In the genomic region with DNA sequence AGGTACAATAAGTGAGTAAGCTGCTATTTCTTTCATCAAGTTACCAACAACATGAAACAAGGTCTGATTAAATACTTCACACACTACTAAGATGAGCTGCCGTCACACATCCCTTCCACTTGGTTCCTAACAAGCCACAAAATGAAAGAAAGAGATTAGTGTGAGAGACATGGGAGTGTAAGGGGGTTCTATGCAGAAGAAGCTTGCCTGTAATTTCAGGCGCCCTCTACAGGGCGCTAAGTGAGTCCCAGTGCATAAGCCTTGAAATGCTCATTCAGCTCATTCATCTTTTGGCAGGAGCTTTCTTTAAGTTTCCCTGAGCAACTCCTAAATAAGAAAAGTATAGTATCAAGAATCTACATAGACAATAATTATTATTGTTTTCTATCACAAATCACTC, we compare ENCODE assay signal across 15 mouse cellular contexts. TPM values are rescaled to one million over a fixed set of nuclear protein-coding genes. Genes with fewer than 3 reads are reported as not detected.
A peak's percentile ranks its signal among the peaks of the same experiment; 100 is the strongest.
DNase-seq lines count a peak whose midpoint lies in the region; TF ChIP-seq lines count a peak whose summit lies in the region.
"Had no signal": no experiment of that assay in that cellular context is flagged by ENCODE, and none has a peak within 500 bp of the region (broad histone marks: within the 10 kb centered on the region; RNA-seq: fewer than 3 reads in every experiment).

No protein-coding gene starts in this region.

- TF ChIP-seq EP300 in heart, adult 2 months (IDR thresholded peaks at IDR 0.05; ENCODE audit: insufficient read depth, low read depth, low read length) = no peak

- H3K9ac ChIP-seq in heart, adult 2 months (ENCODE audit: low read depth, low read length) = no peak overlapping the region
- H3K9ac ChIP-seq: embryonic facial prominence, embryonic 15.5 days; liver, embryonic 13.5 days had no signal

- no peaks in the 10 kb centered on the region for H3K27me3 ChIP-seq in heart, adult 2 months (ENCODE audit: control insufficient read depth, insufficient read depth, low read length)
- H3K27me3 ChIP-seq: embryonic facial prominence, embryonic 15.5 days; liver, embryonic 13.5 days; megakaryocyte, embryonic 14.5 days had no signal

- H3K79me2 ChIP-seq in heart, adult 2 months (replicated peaks; ENCODE audit: control insufficient read depth, insufficient read depth, low read length) = no peaks in the 10 kb centered on the region

- no peak for TF ChIP-seq POLR2A in heart, adult 2 months (IDR thresholded peaks at IDR 0.05; ENCODE audit: insufficient read depth, low read depth, low read length)

- no peaks in the 10 kb centered on the region for H3K36me3 ChIP-seq in heart, adult 2 months (ENCODE audit: control insufficient read depth, insufficient read depth, low read length)
- H3K36me3 ChIP-seq: embryonic facial prominence, embryonic 15.5 days; liver, embryonic 13.5 days had no signal

- H3K4me3 ChIP-seq in heart, adult 2 months = no peak overlapping the region
- H3K4me3 ChIP-seq: embryonic facial prominence, embryonic 15.5 days; liver, embryonic 13.5 days; megakaryocyte, embryonic 14.5 days had no signal

- H3K27ac ChIP-seq in heart, adult 2 months = no peak overlapping the region
- H3K27ac ChIP-seq: embryonic facial prominence, embryonic 15.5 days; liver, embryonic 13.5 days had no signal

- peak; percentile 29 for TF ChIP-seq CTCF in heart, adult 2 months (IDR thresholded peaks at IDR 0.05)

- intact Hi-C loops in heart, adult 2 months (cut with DNase I) = no loop called here
- intact Hi-C loops in heart, postnatal 10 days (cut with DNase I) = no loop called here

- 16% methylated on average over 3 of the region's 3 CpGs for WGBS in heart, adult 2 months

- DNase-seq in heart, adult 2 months = no peak
- no peak for DNase-seq in heart, postnatal 10 days
- DNase-seq in right cerebral cortex, adult 18-20 months = peak; percentile 2
- no peak for DNase-seq in right cerebral cortex, postnatal 36 days (ENCODE audit: low spot score in 2 of 2)
- peak; percentile 4 for DNase-seq in embryo, embryonic 10 days (ENCODE audit: low spot score)
- no peak for DNase-seq in adrenal gland, postnatal 25 days
- no peak for DNase-seq in frontal cortex, postnatal 36 days (ENCODE audit: low spot score in 2 of 2)
- DNase-seq: gastrocnemius, postnatal 10 days; kidney, adult 18-20 months; liver, embryonic 13.5 days had no signal

- H3K4me1 ChIP-seq in heart, adult 2 months (ENCODE audit: control insufficient read depth, insufficient read depth, low read length) = no peaks in the 10 kb centered on the region
- H3K4me1 ChIP-seq: embryonic facial prominence, embryonic 15.5 days; liver, embryonic 13.5 days; megakaryocyte, embryonic 14.5 days had no signal

RNA-seq across cellular contexts. Expression of gene Tfap2d, which starts 46.5 kb away (rescaled TPM):
- total RNA-seq in heart, adult 2 months (2021) = not detected
- polyA plus RNA-seq in heart, adult 2 months (2012; rRNA removed) = not detected in 2 replicates
- total RNA-seq in heart, postnatal 10 days (2021) = not detected
- total RNA-seq in adrenal gland, postnatal 25 days (2021) = not detected in 2 replicates
- total RNA-seq: gastrocnemius, postnatal 10 days; layer of hippocampus, postnatal 25 days had no signal
- polyA plus RNA-seq: embryonic facial prominence, embryonic 15.5 days; heart, embryonic 16.5 days; testis, adult 2 months had no signal

Comparison
In these comparisons a context has a peak if more than half of its experiments do, and no peak if none do; other contexts are left out.
1. DNase-seq: peak in right cerebral cortex, adult 18-20 months (single experiment) and embryo, embryonic 10 days (single experiment); none in heart, adult 2 months (0 of 2), heart, postnatal 10 days (0 of 2), right cerebral cortex, postnatal 36 days (0 of 2), adrenal gland, postnatal 25 days (single experiment) and frontal cortex, postnatal 36 days (0 of 2).